Comparison of ENCODE assay signal across 23 mouse cellular contexts in the genomic region with DNA sequence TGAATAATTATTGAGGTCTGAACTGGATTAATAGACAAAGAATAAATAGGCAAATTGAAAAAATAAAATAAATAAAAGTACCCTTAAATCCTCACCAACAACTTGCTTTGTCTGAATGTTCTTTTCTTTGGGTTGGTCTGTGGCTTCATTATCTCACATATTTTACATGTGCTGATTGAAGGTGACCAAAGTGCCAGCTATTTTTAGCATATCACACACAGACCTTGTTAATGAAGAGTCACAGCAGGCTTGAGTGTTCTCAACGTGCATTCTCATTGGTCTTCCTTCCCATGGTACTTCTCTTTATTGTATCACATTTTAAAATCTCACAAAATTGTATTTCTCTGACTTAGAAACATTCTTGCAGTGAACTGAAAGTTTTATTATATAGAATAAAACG. TPM values are rescaled to one million over a fixed set of nuclear protein-coding genes. Genes with fewer than 3 reads are reported as not detected.
"Had no signal": no experiment of that assay in that cellular context is flagged by ENCODE, and none has a peak within 500 bp of the region (broad histone marks: within the 10 kb centered on the region; RNA-seq: fewer than 3 reads in every experiment).

No protein-coding gene starts in this region.

- H3K36me3 ChIP-seq: limb, embryonic 12.5 days; limb, embryonic 15.5 days; midbrain, embryonic 12.5 days; midbrain, embryonic 15.5 days; neural tube, embryonic 12.5 days; neural tube, embryonic 15.5 days had no signal

- DNase-seq: kidney, postnatal 14 days; kidney, postnatal 4 days; left cerebral cortex, postnatal 4 days; liver, postnatal 0 days; lung, embryonic 14.5 days; right cerebral cortex, adult 18-20 months; right cerebral cortex, postnatal 14 days; right cerebral cortex, postnatal 4 days; thymus, adult 2 months; thymus, postnatal 14 days; thymus, postnatal 4 days had no signal

- H3K4me3 ChIP-seq: limb, embryonic 12.5 days; limb, embryonic 15.5 days; midbrain, embryonic 12.5 days; midbrain, embryonic 15.5 days; neural tube, embryonic 12.5 days; neural tube, embryonic 15.5 days had no signal

- H3K27ac ChIP-seq: limb, embryonic 12.5 days; limb, embryonic 15.5 days; liver, embryonic 14.5 days; macrophage; midbrain, embryonic 12.5 days; midbrain, embryonic 15.5 days; neural tube, embryonic 12.5 days; neural tube, embryonic 15.5 days; stomach, postnatal 0 days had no signal

- H3K4me2 ChIP-seq: limb, embryonic 12.5 days; limb, embryonic 15.5 days; liver, embryonic 11.5 days; lung, embryonic 14.5 days; midbrain, embryonic 12.5 days; midbrain, embryonic 15.5 days; neural tube, embryonic 12.5 days; neural tube, embryonic 15.5 days had no signal

- H3K4me1 ChIP-seq: limb, embryonic 12.5 days; limb, embryonic 15.5 days; midbrain, embryonic 12.5 days; midbrain, embryonic 15.5 days; neural tube, embryonic 12.5 days; neural tube, embryonic 15.5 days had no signal

- H3K9ac ChIP-seq: limb, embryonic 12.5 days; limb, embryonic 15.5 days; liver, embryonic 14.5 days; liver, postnatal 0 days; lung, embryonic 14.5 days; midbrain, embryonic 12.5 days; midbrain, embryonic 15.5 days; neural tube, embryonic 12.5 days; neural tube, embryonic 15.5 days had no signal

- H3K27me3 ChIP-seq: limb, embryonic 12.5 days; limb, embryonic 15.5 days; midbrain, embryonic 12.5 days; midbrain, embryonic 15.5 days; neural tube, embryonic 12.5 days; neural tube, embryonic 15.5 days had no signal

- ATAC-seq: liver, postnatal 0 days; lung, postnatal 0 days; midbrain, embryonic 15.5 days had no signal

- H3K9me3 ChIP-seq: limb, embryonic 12.5 days; limb, embryonic 15.5 days; midbrain, embryonic 12.5 days; midbrain, embryonic 15.5 days; neural tube, embryonic 12.5 days; neural tube, embryonic 15.5 days had no signal

RNA-seq across cellular contexts. Expression of a gene that starts 59.7 kb away (rescaled TPM):
- total RNA-seq: megakaryocyte, adult 5-6 weeks had no signal
- polyA plus RNA-seq: liver, embryonic 11.5 days; liver, postnatal 0 days; lung, postnatal 0 days; macrophage had no signal
